Mouse (Mus musculus) liver, postnatal 0 days (tissue): ENCODE measurements around the gene Acot4.

Experiments
- CTCF ChIP-seq: sonication (generic); IDR thresholded peaks from 2 replicates; pipeline ENCODE4 v1.5.1; 2016; ENCODE audit warnings: antibody characterized with exemption, low read depth
- EP300 ChIP-seq: IDR thresholded peaks from 2 replicates; pipeline ENCODE4 v1.6.1; 2016; ENCODE audit warnings: antibody characterized with exemption, low read depth, mild to moderate bottlenecking

DNA sequence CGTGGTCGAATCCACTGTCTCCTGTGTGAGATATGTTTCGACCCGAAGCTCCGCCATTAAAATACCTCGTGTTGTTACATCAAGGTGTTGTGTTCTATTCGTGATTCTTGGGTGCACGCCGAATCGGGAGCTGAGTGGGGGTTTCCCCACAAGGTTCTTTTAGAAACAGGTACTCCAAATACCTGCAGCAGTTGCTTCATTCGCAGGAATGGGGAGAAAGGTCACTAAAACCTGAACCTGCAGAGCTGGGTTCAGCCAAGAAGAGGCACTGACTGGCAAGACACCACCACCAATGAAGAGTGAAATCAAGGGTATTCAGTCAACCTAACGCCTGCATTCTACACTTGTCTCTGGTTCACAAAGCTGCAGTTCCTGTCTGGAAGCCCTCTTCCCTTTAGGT, 29.9 kb upstream of the Acot4 start:
- TF ChIP-seq CTCF (no peak), EP300 (no peak)
